Mouse (Mus musculus): ENCODE measurements around the gene Hira.

The Hira gene

GRCm38 (mm10) chr16:19014650-19015049 lies 137.8 kb downstream of the Hira start:
- no peak for DNase-seq (ENCODE audit: low read depth, low spot score)

Data from brain, embryonic 18.5 days (tissue).